Mouse (Mus musculus) gastrocnemius, postnatal 36 days (tissue): ENCODE measurements around the gene Klhl4. TPM values are rescaled to one million over a fixed set of nuclear protein-coding genes. Genes with fewer than 3 reads are reported as not detected.

Experiments used
- DNase-seq, 2 experiments: peaks; one replicate each; pipeline ENCODE4 v3.0.0; 2022
- intact Hi-C: fragments of 180-260 bp; cut with DNase I; formaldehyde crosslinking; loops from one replicate; pipeline ENCODE4 v1.15.1; 2025
- long read RNA-seq, 2 experiments: library from polyadenylated mRNA; stranded (forward); transcript quantifications; one replicate each; pipeline ENCODE4 v2.0.0; 2021
- total RNA-seq, 2 experiments: library from RNA; stranded (reverse); gene quantifications; 2 replicates each; pipeline ENCODE4 v1.2.3; 2021

Gene Klhl4
- 1 to 10 TPM; 1.1 to 1.2 TPM for total RNA-seq
- long read RNA-seq, experiment 1, result 0 reads
- long read RNA-seq, experiment 2, partial matches to known transcripts, result 0 of 1 reads
- long read RNA-seq, experiment 2, other reads (novel, unspliced or antisense), result 0 of 1 reads

DNA sequence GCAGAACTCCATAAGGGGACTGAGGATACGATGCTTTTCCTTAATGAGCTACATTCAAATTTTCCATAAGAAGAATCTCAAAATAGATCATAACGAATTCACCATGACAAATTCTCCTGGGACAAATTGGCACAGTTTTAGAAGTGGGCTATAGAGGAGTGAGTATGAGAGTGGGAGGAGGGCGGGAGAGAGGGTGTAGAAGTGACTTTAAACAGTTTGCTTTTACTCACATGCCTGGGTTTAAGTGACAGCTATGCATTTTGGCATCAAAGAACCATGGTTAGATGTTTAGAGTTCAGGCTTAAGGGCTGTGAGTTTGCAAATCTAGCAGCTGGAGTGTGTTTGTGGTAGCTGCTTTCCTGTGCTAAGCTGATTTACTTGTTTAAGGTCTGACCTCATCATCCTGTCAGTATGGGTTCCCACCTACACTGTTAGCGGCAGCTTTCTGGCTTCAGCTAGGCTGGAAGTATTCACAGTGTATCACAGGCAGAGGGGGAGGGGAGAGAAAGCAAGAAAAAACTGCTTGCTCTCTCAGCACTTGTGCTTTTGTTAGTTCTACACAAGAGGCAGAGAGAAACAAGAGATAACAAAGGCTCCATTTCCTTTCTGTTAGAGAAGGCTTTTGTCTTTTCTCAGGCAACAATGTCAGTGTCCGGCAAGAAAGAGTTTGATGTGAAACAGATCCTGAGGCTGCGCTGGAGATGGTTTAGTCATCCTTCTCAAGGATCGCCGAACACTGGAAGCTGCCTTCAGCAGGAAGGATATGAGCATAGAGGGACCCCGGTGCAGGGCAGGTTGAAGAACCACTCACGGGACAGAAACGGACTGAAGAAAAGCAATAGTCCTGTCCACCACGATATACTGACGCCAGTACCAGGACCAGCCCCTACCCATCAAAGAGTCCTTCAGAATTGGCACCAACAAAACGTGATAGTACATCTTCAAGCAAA, at the start of gene Klhl4:
Klhl4 (plus strand) TSS at position 552 of the 950 bp plus-strand sequence.
- DNase-seq, result no peak
- intact Hi-C loops, result no loop called here

DNA sequence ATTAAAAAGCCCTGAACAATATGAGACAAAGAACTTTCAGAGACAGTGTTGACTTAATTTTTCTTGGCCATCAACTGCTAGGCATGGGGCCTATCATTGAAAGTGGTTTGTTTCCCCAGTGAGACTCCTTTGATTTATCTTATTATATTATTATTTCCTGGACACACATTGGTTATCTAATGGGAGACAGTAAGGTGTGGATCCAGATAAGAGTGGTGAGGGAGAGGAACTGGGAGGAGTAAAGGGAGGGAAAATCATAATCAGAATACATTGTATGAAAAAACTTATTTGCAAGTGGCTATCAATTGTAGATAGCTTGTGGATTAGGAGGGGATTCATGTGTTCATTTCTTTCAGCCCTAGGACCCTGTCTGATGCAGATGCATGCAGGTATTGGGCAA, 10.0 kb downstream of the Klhl4 start:
- no peak for DNase-seq
- intact Hi-C loops, result no loop called here

DNA sequence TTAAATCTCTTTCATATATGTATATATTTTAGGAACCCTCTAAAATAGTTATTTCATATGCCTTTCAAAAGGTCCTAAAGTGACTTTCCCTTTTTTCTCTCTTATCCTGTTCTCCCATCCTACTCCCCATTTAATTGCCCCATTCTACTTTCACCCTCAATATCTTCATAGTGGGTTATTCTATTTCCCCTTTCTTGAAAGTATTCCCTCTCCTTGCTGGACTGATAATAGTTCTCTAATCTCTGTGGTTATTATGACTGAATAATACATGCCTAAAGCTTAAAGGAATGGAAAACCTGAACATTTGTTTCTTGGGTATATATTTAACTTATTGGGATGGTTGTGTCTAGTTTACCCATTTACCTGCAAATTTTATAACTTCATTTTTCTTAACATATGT, 12.6 kb downstream of the Klhl4 start:
- DNase-seq, result no peak
- intact Hi-C loops, result no loop called here

GRCm38 (mm10) chrX:114558141-114558540, 84.0 kb downstream of the Klhl4 start:
- intact Hi-C loops, result no loop called here
- DNase-seq, result no peak

GRCm38 (mm10) chrX:114582311-114582710, 108.2 kb downstream of the Klhl4 start:
- no peak for DNase-seq
- intact Hi-C loops, result no loop called here
